Mouse (Mus musculus) G1E (cell line): ENCODE results near the gene Kcnb1. TPM values are rescaled to one million over a fixed set of nuclear protein-coding genes. Genes with fewer than 3 reads are reported as not detected.

Source experiments
- ATAC-seq: 2 replicates; pipeline ENCODE4 v1.8.0; 2016; ENCODE audit warnings: mild to moderate bottlenecking; ENCODE audit not compliant: insufficient number of reproducible peaks, poor library complexity, low FRiP score, severe bottlenecking; ENCODE audit errors: extremely low read depth
- DNase-seq: peaks from one replicate; pipeline ENCODE4 v3.0.0; 2012; ENCODE audit warnings: low spot score
- H3K27me3 ChIP-seq: 2 replicates; pipeline ENCODE4 v1.6.1; 2012; ENCODE audit warnings: mild to moderate bottlenecking, low read length, inconsistent platforms; ENCODE audit not compliant: insufficient read depth
- H3K36me3 ChIP-seq: replicated peaks from 2 replicates; pipeline ENCODE3; 2012; ENCODE audit warnings: mild to moderate bottlenecking, inconsistent platforms
- H3K4me1 ChIP-seq: 2 replicates; pipeline ENCODE4 v1.6.1; 2012; ENCODE audit warnings: low read depth, low read length, inconsistent platforms, mixed read lengths; ENCODE audit not compliant: insufficient read depth
- H3K4me3 ChIP-seq: 2 replicates; pipeline ENCODE4 v1.5.1; 2012; ENCODE audit warnings: low read depth, mild to moderate bottlenecking, inconsistent platforms, low read length, moderate library complexity, mixed read lengths
- H3K9me3 ChIP-seq: replicated peaks from 2 replicates; pipeline ENCODE4 v1.6.1; 2012; ENCODE audit warnings: inconsistent platforms
- CTCF ChIP-seq: IDR thresholded peaks from 2 replicates; pipeline ENCODE4 v1.5.1; 2012; ENCODE audit warnings: low read depth, low read length, inconsistent platforms, mixed read lengths
- GATA1 ChIP-seq: IDR thresholded peaks from 2 replicates; pipeline ENCODE4 v1.6.1; 2012; ENCODE audit warnings: borderline replicate concordance, low read length, inconsistent platforms, mixed read lengths
- GATA2 ChIP-seq: IDR thresholded peaks from 2 replicates; pipeline ENCODE4 v1.6.1; 2012; ENCODE audit warnings: low read depth, low read length, inconsistent platforms, borderline replicate concordance
- POLR2AphosphoS5 ChIP-seq: IDR thresholded peaks from 2 replicates; pipeline ENCODE4 v1.6.1; 2012; ENCODE audit warnings: low read depth, low read length, inconsistent platforms; ENCODE audit not compliant: insufficient replicate concordance
- TAL1 ChIP-seq: conservative IDR thresholded peaks from 2 replicates; pipeline ENCODE4 v1.6.1; 2012; ENCODE audit warnings: low read depth, low read length, inconsistent platforms, mixed read lengths
- polyA plus RNA-seq: library from polyadenylated mRNA; stranded (reverse); fragments of >175 nt; gene quantifications from 2 replicates; pipeline ENCODE4 v1.2.3, GENCODE M21; 2012
- total RNA-seq, 2 experiments: library from RNA; stranded (forward) in 1 of 2; stranded (reverse) in 1 of 2; fragments of 200-1000 nt in 1 of 2; fragments of >200 nt in 1 of 2; fragmentation: Nextera tagmentation in 1 of 2; gene quantifications; 2 replicates each; pipeline ENCODE4 v1.2.3; 2014 to 2017

Kcnb1 gene
- total and polyA plus RNA-seq, 3 experiments: 0.22 TPM; not detected in 2

DNA sequence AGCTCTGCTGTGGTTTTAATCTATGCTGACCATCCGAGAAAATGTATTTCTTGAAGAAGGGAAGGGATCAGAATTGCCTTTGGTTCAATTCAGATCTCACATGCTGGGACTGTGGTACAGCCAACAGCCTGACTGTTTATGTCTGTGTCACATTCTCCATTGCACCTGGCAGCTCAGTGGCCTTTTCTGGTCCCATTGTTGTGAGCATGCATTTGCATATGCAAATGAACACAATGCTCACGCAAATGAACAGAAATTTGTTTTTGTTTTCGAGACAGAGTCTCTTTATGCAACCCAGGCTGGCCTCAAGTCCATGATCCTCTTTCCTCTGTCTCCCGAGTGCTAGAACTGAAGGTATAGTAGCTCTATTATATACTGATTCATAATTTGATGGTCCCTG lies 64.2 kb downstream of the Kcnb1 start:
- Histone ChIP-seq H3K9me3 (peaks cover 6% of the 10 kb centered on the region), H3K36me3 (no peaks in the 10 kb centered on the region), H3K4me3 (no peak overlapping the region), H3K27me3 (no peaks in the 10 kb centered on the region; the same call in 1 of the 2 replicates), H3K4me1 (0 out of 2 replicates have a peak, but pooled peaks cover 3% of the 10 kb centered on the region)
- no peak for TF ChIP-seq GATA1
- TF ChIP-seq POLR2AphosphoS5: no peak
- TF ChIP-seq TAL1: no peak
- no peak for TF ChIP-seq GATA2
- no peak for ATAC-seq
- no peak for DNase-seq

DNA sequence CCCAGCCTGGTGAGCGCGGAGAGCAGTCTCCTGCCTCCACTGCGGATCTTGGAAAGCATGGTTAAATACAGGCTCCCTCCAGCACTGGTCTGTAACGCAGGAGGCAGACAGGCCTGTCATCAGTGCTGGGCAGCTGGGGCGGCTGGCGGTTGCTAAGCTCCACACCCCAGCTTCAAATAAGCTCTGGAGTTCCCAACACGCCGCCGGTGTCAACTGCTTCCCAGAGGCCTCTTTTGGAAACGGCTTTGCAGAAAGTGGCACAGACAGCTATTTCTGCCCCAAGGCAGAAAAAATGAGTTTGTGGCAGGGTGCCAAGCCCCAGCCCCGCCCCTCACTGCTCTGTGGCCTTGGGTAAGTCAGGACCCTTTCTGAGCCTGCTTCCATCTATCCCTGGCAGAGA lies 66.0 kb downstream of the Kcnb1 start:
- 0 out of 2 replicates have a peak, but pooled peaks cover 2% of the 10 kb centered on the region for H3K4me1 ChIP-seq
- no peaks in the 10 kb centered on the region; the same call in 1 of the 2 replicates for H3K27me3 ChIP-seq
- no peak overlapping the region for H3K4me3 ChIP-seq
- H3K9me3 ChIP-seq: peaks cover 7% of the 10 kb centered on the region
- no peaks in the 10 kb centered on the region for H3K36me3 ChIP-seq
- DNase-seq (no peak), ATAC-seq (no peak)
- TF ChIP-seq POLR2AphosphoS5 (no peak), GATA2 (no peak), CTCF (no peak), TAL1 (no peak), GATA1 (no peak)

DNA sequence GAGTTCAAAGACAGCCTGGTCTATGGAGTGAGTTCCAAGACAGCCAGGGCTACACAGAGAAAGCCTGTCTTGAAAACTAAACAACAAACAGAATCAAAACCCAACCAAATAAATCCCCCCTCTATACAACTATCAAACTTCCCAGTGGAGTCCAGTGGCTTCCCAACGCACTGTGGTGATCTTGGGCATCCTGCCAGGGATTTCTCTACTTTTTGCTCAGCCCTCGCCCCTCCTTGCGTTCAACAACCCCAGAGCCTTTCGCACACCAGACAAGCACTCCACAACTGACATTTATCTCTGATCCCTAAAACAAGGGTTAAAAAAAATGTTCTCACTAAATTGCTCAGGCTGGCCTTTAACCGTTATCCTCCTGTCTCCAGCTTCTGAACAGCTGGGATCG lies 67.2 kb downstream of the Kcnb1 start:
- no peaks in the 10 kb centered on the region; the same call in 1 of the 2 replicates for H3K27me3 ChIP-seq
- H3K4me3 ChIP-seq: no peak overlapping the region
- TF ChIP-seq GATA2 (no peak), CTCF (no peak), POLR2AphosphoS5 (no peak)
- peaks cover 7% of the 10 kb centered on the region for H3K9me3 ChIP-seq
- ATAC-seq (no peak), DNase-seq (no peak)
- no peaks in the 10 kb centered on the region for H3K4me1 ChIP-seq
- H3K36me3 ChIP-seq: no peaks in the 10 kb centered on the region

DNA sequence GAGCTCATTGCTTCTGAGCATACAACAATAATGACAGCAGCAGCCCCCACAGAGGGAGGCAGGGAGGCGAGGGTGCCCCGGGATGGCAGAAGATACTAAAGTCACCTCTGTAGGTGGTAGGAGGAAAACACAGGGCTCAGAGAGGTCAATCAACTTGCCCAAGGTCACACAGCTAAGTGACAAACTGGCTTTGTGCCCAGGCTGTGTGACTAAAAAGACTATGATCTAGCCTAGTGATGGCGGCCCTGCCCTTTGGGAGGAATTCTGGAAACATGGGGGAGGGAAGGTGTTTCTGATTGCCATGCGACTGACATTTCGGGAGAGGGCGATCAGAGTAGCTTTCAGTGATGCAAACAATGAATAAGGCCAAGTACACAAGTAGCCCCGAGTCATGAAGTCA lies 68.0 kb downstream of the Kcnb1 start:
- TF ChIP-seq TAL1 (no peak), GATA2 (no peak), CTCF (no peak), GATA1 (no peak), POLR2AphosphoS5 (no peak)
- Histone ChIP-seq H3K27me3 (no peaks in the 10 kb centered on the region; the same call in 1 of the 2 replicates), H3K4me1 (no peaks in the 10 kb centered on the region), H3K9me3 (peaks cover 7% of the 10 kb centered on the region), H3K4me3 (no peak overlapping the region), H3K36me3 (no peaks in the 10 kb centered on the region)
- DNase-seq (no peak), ATAC-seq (no peak)

DNA sequence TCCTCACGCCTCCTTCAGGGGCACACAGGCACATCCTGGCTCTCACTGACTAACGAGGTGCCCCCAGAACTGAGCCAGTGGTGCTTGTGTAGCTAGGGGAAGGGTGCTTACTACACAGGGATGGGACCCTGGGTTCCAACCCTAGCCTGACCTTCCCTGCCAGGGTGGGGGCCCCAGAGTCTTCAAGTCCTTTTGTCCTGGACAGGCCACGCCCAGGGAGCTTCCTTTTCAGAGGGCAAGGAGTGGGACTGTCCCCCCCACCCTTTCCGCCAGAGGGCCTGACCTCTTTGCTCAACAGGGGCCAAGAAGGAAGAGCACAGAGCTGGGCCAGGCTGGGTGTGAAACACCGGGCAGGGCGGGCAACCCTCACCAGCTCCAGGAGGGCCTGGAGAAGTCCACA lies 68.7 kb downstream of the Kcnb1 start:
- no peak for DNase-seq
- no peaks in the 10 kb centered on the region; the same call in 1 of the 2 replicates for H3K27me3 ChIP-seq
- no peaks in the 10 kb centered on the region for H3K4me1 ChIP-seq
- TF ChIP-seq TAL1 (no peak), GATA1 (no peak), POLR2AphosphoS5 (no peak), CTCF (no peak), GATA2 (no peak)
- no peak overlapping the region for H3K4me3 ChIP-seq
- ATAC-seq: no peak
- H3K9me3 ChIP-seq: peaks cover 7% of the 10 kb centered on the region
- H3K36me3 ChIP-seq: no peaks in the 10 kb centered on the region

DNA sequence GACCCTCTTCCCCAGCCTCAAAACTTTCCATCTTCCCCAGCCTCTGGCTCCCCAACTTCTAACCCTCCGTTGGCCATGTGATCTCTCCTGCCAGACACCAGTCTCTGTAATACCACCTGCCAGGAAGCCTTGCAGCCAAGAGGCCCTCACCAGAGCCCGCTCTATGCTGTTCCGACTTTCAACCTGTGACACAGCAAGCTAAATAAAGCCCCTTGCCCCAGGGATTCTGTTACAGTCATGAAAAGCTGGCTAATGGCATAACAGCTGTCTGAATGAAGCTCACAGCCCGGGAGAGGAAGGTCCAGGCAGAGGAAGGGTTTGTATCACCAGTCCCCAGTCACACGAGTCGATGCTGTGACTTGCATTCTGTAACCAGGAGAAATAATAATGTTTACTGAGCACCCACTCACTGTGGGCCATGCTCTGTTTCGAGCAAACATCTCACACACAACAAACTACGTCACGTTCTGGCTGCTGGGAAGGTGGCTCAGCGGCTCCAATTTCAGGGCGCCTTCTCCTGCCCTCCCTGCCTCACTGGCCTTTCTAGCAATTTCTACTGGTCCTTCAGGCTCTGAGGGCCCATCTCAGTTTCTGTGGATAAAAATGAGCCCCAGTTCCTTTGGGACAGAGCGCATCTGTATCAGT lies 69.6 kb downstream of the Kcnb1 start:
- ATAC-seq: no peak

More for the DNA sequence above, 69.6 kb downstream of the Kcnb1 start:
- no peak for DNase-seq
- Histone ChIP-seq H3K4me3 (no peak overlapping the region), H3K27me3 (no peaks in the 10 kb centered on the region; the same call in 1 of the 2 replicates), H3K36me3 (no peaks in the 10 kb centered on the region), H3K9me3 (peaks cover 7% of the 10 kb centered on the region), H3K4me1 (no peaks in the 10 kb centered on the region)
- TF ChIP-seq POLR2AphosphoS5 (no peak), GATA1 (no peak), TAL1 (no peak)
